Mouse (Mus musculus) CD4-positive, CD25-positive, alpha-beta regulatory T cell, adult 2 months (primary cell): Measurements from ENCODE around the gene Gm28363.
"Not testable (repeated sequence)": the region's sequence is repeated elsewhere in the genome, so short reads cannot be mapped to it uniquely, and the experiment has no call there.

ENCODE experiments used
- DNase-seq: peaks from one replicate; pipeline ENCODE4 v3.0.0-alpha.2; 2012; ENCODE audit warnings: low read depth, low spot score

The Gm28363 gene

DNA sequence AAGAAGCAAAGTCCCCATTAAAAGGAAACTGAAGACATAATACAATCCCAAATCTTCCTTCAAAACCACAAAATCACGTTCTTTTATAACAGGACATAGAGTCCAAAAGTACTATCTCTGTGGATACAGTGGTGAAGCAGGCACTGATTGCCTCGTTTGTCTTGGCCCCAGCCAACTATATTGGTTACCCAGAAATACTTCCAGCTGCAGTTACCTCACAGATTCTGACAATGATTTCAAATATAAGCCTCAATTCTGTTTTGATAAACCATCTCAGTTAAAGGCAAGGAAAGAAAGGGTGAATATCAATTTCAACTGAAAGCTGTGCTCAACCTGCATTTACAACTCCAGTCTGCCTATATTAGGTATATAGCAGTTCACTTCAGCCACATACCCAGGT is at the start of gene Gm28363:
TSS of gene Gm28363 (plus strand) at position 301 of the 400 bp plus-strand sequence.
- not testable (repeated sequence) for DNase-seq

DNA sequence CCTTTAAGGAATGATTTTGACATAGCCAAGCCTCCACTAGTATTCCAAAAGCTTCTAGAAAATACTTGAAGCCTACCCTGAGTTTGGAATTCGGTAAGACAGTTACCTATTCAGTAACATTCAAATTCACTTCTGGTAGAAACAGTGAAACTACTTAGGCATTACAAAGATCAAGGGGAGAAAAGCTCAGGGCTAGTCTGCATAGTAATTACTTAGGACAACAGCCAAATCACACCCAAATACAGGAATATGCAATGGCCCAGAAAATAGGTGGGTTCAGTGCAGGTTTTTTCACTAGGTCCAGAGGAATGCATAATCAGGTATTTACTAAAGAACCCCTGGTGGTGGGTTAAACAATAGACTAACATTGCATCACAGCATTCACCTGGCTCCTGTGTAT is 46.7 kb upstream of the Gm28363 start:
- not testable (repeated sequence) for DNase-seq
